Mouse (Mus musculus) lung, postnatal 25 days (tissue): ENCODE measurements around the gene Pxmp4.

Source experiments
- DNase-seq: peaks from one replicate; pipeline ENCODE4 v3.0.0; 2022; ENCODE audit warnings: low spot score

The Pxmp4 gene

GRCm38 (mm10) chr2:154572996-154573395, 30.5 kb downstream of the Pxmp4 start:
- DNase-seq = no peak

GRCm38 (mm10) chr2:154571976-154572375, 31.5 kb downstream of the Pxmp4 start:
- DNase-seq = no peak

GRCm38 (mm10) chr2:154571266-154571665, 32.2 kb downstream of the Pxmp4 start:
- no peak for DNase-seq

DNA sequence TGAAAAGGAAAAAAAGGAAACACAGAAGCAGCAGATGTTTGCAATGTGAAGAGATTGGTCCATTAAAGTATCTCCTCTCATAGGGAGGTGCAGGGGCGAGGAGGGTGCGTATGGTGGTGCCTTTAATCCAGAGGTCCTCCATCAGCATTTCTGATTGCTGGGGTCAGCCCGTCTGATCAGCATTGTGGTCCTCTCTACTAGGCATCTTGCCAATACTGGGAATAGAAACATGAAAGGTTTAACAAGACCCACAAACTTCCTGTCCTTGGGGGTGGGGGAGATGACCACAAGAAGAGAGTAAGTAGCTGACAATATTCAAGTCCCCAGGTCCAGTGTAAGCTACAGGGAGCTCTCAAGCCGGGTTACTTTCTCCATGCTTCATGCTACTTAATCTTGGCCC, 32.8 kb downstream of the Pxmp4 start:
- DNase-seq = no peak

DNA sequence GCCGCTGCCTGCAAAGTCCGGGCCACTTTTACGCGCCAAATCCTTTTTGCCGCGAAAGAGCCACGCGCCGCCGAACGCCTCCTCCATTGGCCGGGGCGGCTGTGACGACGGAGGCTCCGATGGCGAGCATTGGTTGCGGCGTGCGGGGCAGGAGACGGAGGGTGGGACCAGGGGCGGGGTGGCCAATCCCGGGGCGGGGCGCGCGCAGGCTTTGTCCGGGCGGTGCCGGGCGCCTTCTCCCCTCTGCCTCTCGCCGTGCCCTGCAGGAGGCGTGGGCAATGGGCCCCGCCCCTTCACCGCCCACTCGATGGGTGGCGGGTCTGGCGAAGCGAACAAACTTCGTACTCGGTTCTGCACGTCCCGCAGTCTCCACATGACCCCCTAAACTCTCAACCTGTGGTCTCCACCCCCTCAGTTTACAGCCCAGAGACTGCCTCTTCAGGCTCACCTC, 33.6 kb downstream of the Pxmp4 start, which contains the start of gene E2f1:
TSS of gene E2f1 (minus strand) at position 57 of the 451 bp plus-strand sequence.
- DNase-seq = peak; percentile 94

- DNase-seq = no peak
These were observed 34.3 kb downstream of the Pxmp4 start for GRCm38 (mm10) chr2:154569071-154569748.

- no peak for DNase-seq
These were observed 35.0 kb downstream of the Pxmp4 start for GRCm38 (mm10) chr2:154568329-154569070.

DNA sequence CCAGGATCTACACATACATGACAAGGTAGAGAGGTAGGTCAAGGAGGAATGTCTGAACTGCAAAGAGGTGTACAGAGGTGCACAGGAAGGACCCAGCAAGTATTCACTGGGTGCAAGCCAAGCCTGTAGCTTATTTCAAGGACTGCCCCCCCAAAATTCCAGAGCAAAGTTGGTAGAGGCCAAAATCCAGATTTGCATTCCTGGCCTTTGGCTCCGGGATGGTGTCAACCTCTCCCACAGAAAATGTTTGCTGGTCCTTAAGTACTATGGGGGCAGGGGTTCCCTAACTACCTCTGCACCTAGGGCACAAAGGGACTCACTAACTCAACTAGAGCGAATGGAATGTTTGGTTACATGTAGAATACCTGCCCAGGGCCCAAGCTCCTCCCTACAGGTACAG, 35.7 kb downstream of the Pxmp4 start:
- peak; percentile 60 for DNase-seq

DNA sequence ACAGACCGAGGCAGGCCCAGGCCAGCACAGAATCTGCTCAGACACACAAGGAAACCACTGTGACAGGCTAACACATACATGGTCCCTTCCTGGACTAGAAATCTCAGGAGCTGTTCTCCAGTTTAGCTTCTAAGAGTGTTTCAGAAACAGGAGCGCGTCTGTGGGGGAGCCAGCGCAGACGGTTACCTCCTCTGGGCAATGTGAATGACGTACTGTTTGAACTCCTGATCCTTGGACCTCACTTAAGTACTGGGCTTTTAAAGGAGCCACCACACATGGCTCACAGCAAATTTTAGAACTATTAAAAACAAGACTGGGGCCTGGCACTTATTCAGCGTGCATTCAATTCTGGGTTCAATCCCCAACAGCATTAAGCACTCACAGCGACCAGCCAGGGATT, 36.9 kb downstream of the Pxmp4 start:
- no peak for DNase-seq

DNA sequence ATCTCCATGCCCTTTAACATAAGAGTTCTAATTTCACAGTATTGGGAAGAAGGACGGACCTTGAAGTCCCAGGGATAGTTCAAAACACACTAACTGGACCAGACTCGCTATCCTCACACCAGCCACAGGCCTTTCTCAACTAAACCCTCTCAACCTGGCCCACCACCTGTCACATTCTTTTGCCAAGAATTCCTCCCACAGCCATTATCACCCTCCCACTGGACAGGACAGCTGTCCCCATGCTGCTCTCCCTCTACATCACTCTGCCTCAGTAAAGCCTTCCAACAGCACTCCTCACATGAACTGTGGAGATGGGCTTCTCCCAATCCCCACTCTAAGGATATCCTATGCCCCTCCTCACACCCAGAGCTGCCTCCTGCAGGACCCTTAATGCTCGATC, 37.9 kb downstream of the Pxmp4 start:
- DNase-seq = no peak

GRCm38 (mm10) chr2:154563612-154564170, 39.8 kb downstream of the Pxmp4 start:
- DNase-seq = no peak

- no peak for DNase-seq
These were observed 45.1 kb downstream of the Pxmp4 start, which contains the start of gene Necab3 for GRCm38 (mm10) chr2:154558264-154559039. Necab3 (minus strand) TSS chr2:154558890.

DNA sequence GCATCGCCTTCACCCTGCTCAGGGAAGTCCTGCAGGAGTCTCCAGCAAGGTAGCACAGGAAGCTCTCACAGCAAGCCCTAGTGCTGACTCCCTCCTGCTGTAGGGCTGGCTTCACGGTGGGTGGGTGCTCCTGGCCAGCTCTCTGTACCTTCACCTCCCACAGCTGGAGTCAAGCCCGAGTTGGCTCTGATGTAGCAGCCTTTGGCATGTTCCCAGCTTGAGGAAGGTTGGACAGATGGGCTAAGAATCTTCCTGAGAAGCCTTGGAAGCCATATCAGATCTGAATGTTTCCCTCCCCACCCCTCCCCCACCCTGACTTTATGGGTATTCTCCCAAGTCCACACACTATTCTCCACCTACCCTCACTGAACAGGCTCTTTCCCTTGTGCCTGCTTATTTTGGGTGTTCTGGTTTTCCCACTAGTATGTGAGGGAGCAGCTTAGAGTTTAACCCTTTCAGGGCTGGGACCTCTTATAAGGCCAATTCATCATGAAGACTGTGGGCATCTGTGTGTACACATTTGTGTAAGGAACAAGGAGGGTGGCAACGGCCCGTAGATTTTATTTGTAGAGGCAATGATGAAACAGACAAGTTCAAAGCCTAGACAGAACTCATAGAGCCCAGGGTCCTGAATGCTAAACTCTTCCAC, 46.2 kb downstream of the Pxmp4 start:
- no peak for DNase-seq

DNA sequence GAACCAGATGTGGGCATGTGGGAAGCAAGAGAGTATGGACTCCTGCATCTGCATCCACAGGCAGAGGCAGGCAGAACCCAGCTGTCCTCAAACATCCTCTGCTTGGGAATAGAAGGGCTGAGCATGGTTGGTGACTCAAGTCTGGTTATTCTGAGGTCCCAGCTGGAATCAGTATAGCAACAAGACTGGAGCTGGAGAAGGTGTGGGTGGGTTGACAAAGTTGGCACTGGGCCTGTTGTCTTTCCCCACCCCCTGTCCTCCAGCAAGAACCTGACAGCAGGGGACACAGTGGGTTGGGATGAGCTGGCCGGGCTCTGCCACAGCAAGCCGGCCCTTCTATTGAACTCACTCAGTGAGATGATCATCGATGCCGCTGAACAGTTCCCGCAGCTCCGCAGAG, 48.3 kb downstream of the Pxmp4 start:
- DNase-seq = no peak

DNA sequence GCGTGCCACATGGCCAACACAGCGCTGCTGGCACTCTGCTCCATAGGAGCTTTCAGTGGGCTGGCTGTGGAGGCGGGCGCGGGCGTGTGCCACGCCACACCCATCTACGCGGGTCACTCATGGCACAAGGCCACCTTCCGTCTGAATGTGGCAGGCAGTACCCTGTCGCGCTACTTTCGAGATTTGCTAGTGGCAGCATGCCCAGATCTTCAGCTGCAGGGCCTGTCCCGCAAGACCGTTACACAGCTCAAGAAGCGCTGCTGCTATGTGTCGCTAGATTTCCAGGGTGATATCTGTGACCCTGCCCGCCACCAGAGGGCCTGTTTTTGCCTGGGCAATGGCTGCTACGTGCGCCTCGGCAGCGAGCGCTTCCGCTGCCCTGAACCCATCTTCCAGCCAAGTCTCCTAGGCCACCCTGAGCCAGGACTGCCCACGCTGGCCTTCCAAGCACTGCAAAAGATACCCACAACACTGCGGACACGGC, 51.0 kb downstream of the Pxmp4 start:
- DNase-seq = peak; percentile 77

DNA sequence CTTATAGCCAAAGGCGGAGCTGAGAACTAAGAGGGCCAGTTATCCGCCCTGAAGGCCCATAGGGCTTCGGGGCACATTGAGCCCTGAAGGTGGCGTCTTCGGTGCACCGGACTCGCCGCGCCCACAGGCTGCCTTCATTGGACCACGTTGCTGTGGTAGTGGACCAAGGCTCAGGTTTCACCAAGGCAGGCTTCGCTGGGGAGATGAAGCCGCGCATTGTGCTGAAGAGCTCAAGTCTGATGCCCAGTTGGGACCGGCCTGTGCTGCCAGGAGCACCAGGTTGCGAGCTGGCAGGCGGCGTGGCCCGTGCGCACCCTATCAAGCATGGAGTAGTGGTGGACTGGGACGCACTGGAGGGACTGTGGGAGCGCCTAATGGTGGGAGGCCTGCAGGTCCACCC, 51.6 kb downstream of the Pxmp4 start:
- DNase-seq = no peak

- DNase-seq = no peak
These were observed 52.0 kb downstream of the Pxmp4 start, which contains the start of gene Actl10 for GRCm38 (mm10) chr2:154551476-154551875. Actl10 (plus strand) TSS chr2:154551776.

GRCm38 (mm10) chr2:154550937-154551336, 52.6 kb downstream of the Pxmp4 start:
- DNase-seq = no peak

- DNase-seq = no peak
These were observed 53.7 kb downstream of the Pxmp4 start for GRCm38 (mm10) chr2:154549886-154550189.

GRCm38 (mm10) chr2:154549127-154549885, 54.2 kb downstream of the Pxmp4 start:
- no peak for DNase-seq

GRCm38 (mm10) chr2:154548688-154549087, 54.8 kb downstream of the Pxmp4 start:
- no peak for DNase-seq
